Mouse (Mus musculus) neural tube, embryonic 14.5 days (tissue): Measurements from ENCODE around the gene Tmcc1. TPM values are rescaled to one million over a fixed set of nuclear protein-coding genes. Genes with fewer than 3 reads are reported as not detected.

Experiments used
- ATAC-seq: fragments of 200-750 bp; cut with Nextera tagmentation; 2 replicates; pipeline ENCODE4 v1.8.0; 2017; ENCODE audit warnings: low read depth, mild to moderate bottlenecking, moderate TSS enrichment, moderate library complexity
- H3K27ac ChIP-seq: fragments of 300-500 bp; sonication (generic); 2 replicates; pipeline ENCODE4 v1.5.1; 2014; ENCODE audit warnings: low read depth, mild to moderate bottlenecking, control low read depth, low read length, moderate library complexity, mixed read lengths
- H3K27me3 ChIP-seq: fragments of 300-500 bp; sonication (generic); 2 replicates; pipeline ENCODE4 v1.6.1; 2014; ENCODE audit warnings: low read length; ENCODE audit not compliant: control insufficient read depth, insufficient read depth
- H3K36me3 ChIP-seq: fragments of 300-500 bp; sonication (generic); 2 replicates; pipeline ENCODE4 v1.6.1; 2014; ENCODE audit warnings: low read length, mixed read lengths; ENCODE audit not compliant: control insufficient read depth, insufficient read depth
- H3K4me1 ChIP-seq: fragments of 300-500 bp; sonication (generic); 2 replicates; pipeline ENCODE4 v1.6.1; 2014; ENCODE audit warnings: low read length; ENCODE audit not compliant: control insufficient read depth, insufficient read depth
- H3K4me2 ChIP-seq: fragments of 300-500 bp; sonication (generic); 2 replicates; pipeline ENCODE4 v1.6.1; 2014; ENCODE audit warnings: mild to moderate bottlenecking, low read depth, low read length, control low read depth
- H3K4me3 ChIP-seq: fragments of 300-500 bp; sonication (generic); 2 replicates; pipeline ENCODE4 v1.5.1; 2014; ENCODE audit warnings: low read depth, low read length, control low read depth, mixed read lengths
- H3K9ac ChIP-seq: fragments of 300-500 bp; sonication (generic); replicated peaks from 2 replicates; pipeline ENCODE4 v1.6.1; 2014; ENCODE audit warnings: low read depth, mild to moderate bottlenecking, control low read depth, low read length, mixed read lengths
- H3K9me3 ChIP-seq: fragments of 300-500 bp; sonication (generic); 2 replicates; pipeline ENCODE4 v1.6.1; 2016; ENCODE audit warnings: low read length; ENCODE audit not compliant: control insufficient read depth
- WGBS: fragments of 180-500 bp; shearing (Covaris S2); extraction: QIAGEN DNeasy Blood & Tissue Kit; methylation state at CpG from one replicate; pipeline ENCODE4 v1.1.7; 2014; 5-methylcytosine and 5-hydroxymethylcytosine counted together
- polyA plus RNA-seq: library from polyadenylated mRNA; unstranded; fragments of >200 nt; fragmentation: Nextera tagmentation; extraction: Ambion mirVana; gene quantifications from 2 replicates; pipeline ENCODE4 v1.2.1, GENCODE M21; 2014

The Tmcc1 gene
- polyA plus RNA-seq, 1 experiment from 2014 or later: 27.2 TPM

- Histone ChIP-seq H3K4me1 (peaks cover 19% of the 10 kb centered on the region), H3K9me3 (no peaks in the 10 kb centered on the region), H3K4me3 (no peak overlapping the region), H3K27me3 (no peaks in the 10 kb centered on the region), H3K9ac (no peak overlapping the region), H3K36me3 (no peaks in the 10 kb centered on the region), H3K27ac (no peak overlapping the region), H3K4me2 (no peak overlapping the region)
- ATAC-seq: peak; percentile 44; the same call in 1 of the 2 replicates
- WGBS: 42% methylated on average over 13 of the region's 13 CpGs
Measured at GRCm38 (mm10) chr6:115971273-115972060, 221.8 kb downstream of the Tmcc1 start.

- H3K9ac ChIP-seq: no peak overlapping the region
- no peaks in the 10 kb centered on the region for H3K9me3 ChIP-seq
- H3K4me1 ChIP-seq: peaks cover 19% of the 10 kb centered on the region
- no peak overlapping the region for H3K27ac ChIP-seq
- 69% methylated on average over 5 of the region's 6 CpGs for WGBS
- H3K4me2 ChIP-seq: no peak overlapping the region
- no peaks in the 10 kb centered on the region for H3K36me3 ChIP-seq
- H3K4me3 ChIP-seq: no peak overlapping the region
- no peaks in the 10 kb centered on the region for H3K27me3 ChIP-seq
- no peak for ATAC-seq
Measured at GRCm38 (mm10) chr6:115969952-115970351, 223.3 kb downstream of the Tmcc1 start.

GRCm38 (mm10) chr6:115969103-115969502 lies 224.2 kb downstream of the Tmcc1 start:
- Histone ChIP-seq H3K27me3 (no peaks in the 10 kb centered on the region), H3K4me3 (no peak overlapping the region), H3K4me1 (peaks cover 15% of the 10 kb centered on the region), H3K9me3 (no peaks in the 10 kb centered on the region), H3K27ac (no peak overlapping the region), H3K9ac (no peak overlapping the region), H3K4me2 (no peak overlapping the region), H3K36me3 (no peaks in the 10 kb centered on the region)
- 73% methylated on average over 9 of the region's 9 CpGs for WGBS
- ATAC-seq: no peak

- Histone ChIP-seq H3K4me2 (no peak overlapping the region), H3K9ac (no peak overlapping the region), H3K4me3 (no peak overlapping the region), H3K9me3 (no peaks in the 10 kb centered on the region), H3K36me3 (no peaks in the 10 kb centered on the region), H3K27ac (no peak overlapping the region), H3K4me1 (peaks cover 12% of the 10 kb centered on the region), H3K27me3 (no peaks in the 10 kb centered on the region)
- no peak for ATAC-seq
- 81% methylated on average over 6 of the region's 6 CpGs for WGBS
Measured at GRCm38 (mm10) chr6:115968700-115969099, 224.6 kb downstream of the Tmcc1 start.

Other genes with a start within 250 kb of the Tmcc1 start
- gene H1foo, start 248.5 kb downstream of the Tmcc1 start, polyA plus RNA-seq: not detected in 2 replicates
- 4.2 and 14.1 TPM in 2 replicates for gene Plxnd1, start 198.5 kb downstream of the Tmcc1 start, polyA plus RNA-seq
- 65.6 and 74.1 TPM in 2 replicates for gene Washc2, start 14.6 kb upstream of the Tmcc1 start, polyA plus RNA-seq
- gene Zfand4, start 70.7 kb upstream of the Tmcc1 start, polyA plus RNA-seq: 6.7 and 7.3 TPM in 2 replicates
- gene March8, start 144.5 kb upstream of the Tmcc1 start, polyA plus RNA-seq: 64.0 and 72.8 TPM in 2 replicates